Mouse (Mus musculus): ENCODE results near the gene Klhdc1. TPM values are rescaled to one million over a fixed set of nuclear protein-coding genes. Genes with fewer than 3 reads are reported as not detected.

The Klhdc1 gene
- polyA plus RNA-seq, 1 experiment from 2014 or later = 6.6 TPM

GRCm38 (mm10) chr12:69210056-69210979 is 30.7 kb upstream of the Klhdc1 start:
- no peaks in the 10 kb centered on the region for H3K4me1 ChIP-seq
- no peak overlapping the region for H3K4me2 ChIP-seq (replicated peaks)
- 85% methylated on average over 18 of the region's 18 CpGs for WGBS
- H3K27me3 ChIP-seq = no peaks in the 10 kb centered on the region
- no peak overlapping the region for H3K9ac ChIP-seq
- no peak overlapping the region for H3K4me3 ChIP-seq
- H3K27ac ChIP-seq = no peak overlapping the region
- H3K36me3 ChIP-seq = peaks cover 21% of the 10 kb centered on the region; the same call in 1 of the 2 replicates
- H3K9me3 ChIP-seq (replicated peaks) = no peaks in the 10 kb centered on the region
- no peak for ATAC-seq (ENCODE audit: low FRiP score)

GRCm38 (mm10) chr12:69211057-69211456 is 29.9 kb upstream of the Klhdc1 start:
- Histone ChIP-seq H3K4me1 (no peaks in the 10 kb centered on the region), H3K4me2 (replicated peaks) (no peak overlapping the region), H3K36me3 (peaks cover 21% of the 10 kb centered on the region; the same call in 1 of the 2 replicates), H3K27me3 (no peaks in the 10 kb centered on the region), H3K27ac (no peak overlapping the region), H3K4me3 (no peak overlapping the region), H3K9me3 (replicated peaks) (no peaks in the 10 kb centered on the region), H3K9ac (no peak overlapping the region)
- 87% methylated on average over 5 of the region's 5 CpGs for WGBS
- no peak for ATAC-seq (ENCODE audit: low FRiP score)

- 93% methylated on average over 13 of the region's 13 CpGs for WGBS
- peaks cover 20% of the 10 kb centered on the region; the same call in 1 of the 2 replicates for H3K36me3 ChIP-seq
- no peaks in the 10 kb centered on the region for H3K4me1 ChIP-seq
- no peaks in the 10 kb centered on the region for H3K9me3 ChIP-seq (replicated peaks)
- no peak overlapping the region for H3K4me3 ChIP-seq
- H3K9ac ChIP-seq = no peak overlapping the region
- no peaks in the 10 kb centered on the region for H3K27me3 ChIP-seq
- H3K27ac ChIP-seq = no peak overlapping the region
- no peak for ATAC-seq (ENCODE audit: low FRiP score)
- no peak overlapping the region for H3K4me2 ChIP-seq (replicated peaks)
Measured at GRCm38 (mm10) chr12:69213186-69213777, 27.7 kb upstream of the Klhdc1 start.

- no peaks in the 10 kb centered on the region for H3K9me3 ChIP-seq (replicated peaks)
- no peaks in the 10 kb centered on the region for H3K27me3 ChIP-seq
- no peak overlapping the region for H3K4me2 ChIP-seq (replicated peaks)
- H3K27ac ChIP-seq = no peak overlapping the region
- no peaks in the 10 kb centered on the region for H3K4me1 ChIP-seq
- WGBS = 96% methylated on average over 7 of the region's 7 CpGs
- H3K36me3 ChIP-seq = peaks cover 22% of the 10 kb centered on the region
- no peak for ATAC-seq (ENCODE audit: low FRiP score)
- no peak overlapping the region for H3K4me3 ChIP-seq
- no peak overlapping the region for H3K9ac ChIP-seq
Measured at GRCm38 (mm10) chr12:69214393-69214792, 26.6 kb upstream of the Klhdc1 start.

- Histone ChIP-seq H3K27me3 (no peaks in the 10 kb centered on the region), H3K4me1 (no peaks in the 10 kb centered on the region), H3K36me3 (peaks cover 22% of the 10 kb centered on the region), H3K27ac (no peak overlapping the region), H3K4me2 (replicated peaks) (no peak overlapping the region), H3K4me3 (no peak overlapping the region), H3K9me3 (replicated peaks) (no peaks in the 10 kb centered on the region), H3K9ac (no peak overlapping the region)
- 92% methylated on average over 3 of the region's 3 CpGs for WGBS
- ATAC-seq (ENCODE audit: low FRiP score) = no peak
Measured at GRCm38 (mm10) chr12:69215000-69215785, 25.8 kb upstream of the Klhdc1 start.

GRCm38 (mm10) chr12:69216587-69216986 is 24.4 kb upstream of the Klhdc1 start:
- 97% methylated on average over 7 of the region's 7 CpGs for WGBS
- Histone ChIP-seq H3K9me3 (replicated peaks) (no peaks in the 10 kb centered on the region), H3K9ac (no peak overlapping the region), H3K4me1 (no peaks in the 10 kb centered on the region), H3K27ac (no peak overlapping the region), H3K27me3 (no peaks in the 10 kb centered on the region), H3K4me2 (replicated peaks) (no peak overlapping the region), H3K4me3 (no peak overlapping the region), H3K36me3 (peaks cover 24% of the 10 kb centered on the region)
- no peak for ATAC-seq (ENCODE audit: low FRiP score)

GRCm38 (mm10) chr12:69220613-69221277 is 20.2 kb upstream of the Klhdc1 start:
- H3K4me3 ChIP-seq = no peak overlapping the region
- ATAC-seq (ENCODE audit: low FRiP score) = no peak
- H3K9me3 ChIP-seq (replicated peaks) = no peaks in the 10 kb centered on the region
- 91% methylated on average over 19 of the region's 19 CpGs for WGBS
- no peaks in the 10 kb centered on the region for H3K27me3 ChIP-seq
- H3K27ac ChIP-seq = no peak overlapping the region
- H3K9ac ChIP-seq = no peak overlapping the region
- no peak overlapping the region for H3K4me2 ChIP-seq (replicated peaks)
- H3K36me3 ChIP-seq = peaks cover 10% of the 10 kb centered on the region
- H3K4me1 ChIP-seq = no peaks in the 10 kb centered on the region

- Histone ChIP-seq H3K9ac (peak within 1 kb of the TSS; percentile 56), H3K4me3 (peak within 1 kb of the TSS; percentile 69), H3K4me1 (no peaks in the 10 kb centered on the region; the same call in 1 of the 2 replicates), H3K4me2 (replicated peaks) (peak within 1 kb of the TSS; percentile 59), H3K36me3 (no peaks in the 10 kb centered on the region), H3K9me3 (replicated peaks) (no peaks in the 10 kb centered on the region), H3K27ac (peak within 1 kb of the TSS; percentile 78), H3K27me3 (no peaks in the 10 kb centered on the region)
- 1% methylated on average over 37 of the region's 37 CpGs for WGBS
- ATAC-seq (ENCODE audit: low FRiP score) = peak; percentile 94
Measured at GRCm38 (mm10) chr12:69227776-69228466, 13.1 kb upstream of the Klhdc1 start, which contains the start of gene Pole2. Gene Pole2 (minus strand): TSS chr12:69228195.

- Histone ChIP-seq H3K9ac (no peak overlapping the region), H3K27ac (no peak overlapping the region), H3K4me2 (replicated peaks) (no peak overlapping the region), H3K4me1 (no peaks in the 10 kb centered on the region; the same call in 1 of the 2 replicates), H3K9me3 (replicated peaks) (no peaks in the 10 kb centered on the region), H3K27me3 (no peaks in the 10 kb centered on the region), H3K4me3 (no peak overlapping the region), H3K36me3 (no peaks in the 10 kb centered on the region)
- no peak for ATAC-seq (ENCODE audit: low FRiP score)
- 68% methylated on average over 2 of the region's 2 CpGs for WGBS
Measured at GRCm38 (mm10) chr12:69229251-69229650, 11.7 kb upstream of the Klhdc1 start.

- no peak overlapping the region for H3K4me3 ChIP-seq
- H3K36me3 ChIP-seq = no peaks in the 10 kb centered on the region
- WGBS = 95% methylated on average over 6 of the region's 6 CpGs
- H3K27ac ChIP-seq = no peak overlapping the region
- H3K27me3 ChIP-seq = no peaks in the 10 kb centered on the region
- no peak for ATAC-seq (ENCODE audit: low FRiP score)
- H3K4me1 ChIP-seq = 0 out of 2 replicates have a peak, but pooled peaks cover 2% of the 10 kb centered on the region
- H3K4me2 ChIP-seq (replicated peaks) = no peak overlapping the region
- no peaks in the 10 kb centered on the region for H3K9me3 ChIP-seq (replicated peaks)
- no peak overlapping the region for H3K9ac ChIP-seq
Measured at GRCm38 (mm10) chr12:69235782-69236181, 5.2 kb upstream of the Klhdc1 start.

- H3K9ac ChIP-seq = no peak overlapping the region
- no peaks in the 10 kb centered on the region for H3K27me3 ChIP-seq
- no peak overlapping the region for H3K4me2 ChIP-seq (replicated peaks)
- H3K4me1 ChIP-seq = 0 out of 2 replicates have a peak, but pooled peaks cover 7% of the 10 kb centered on the region
- H3K36me3 ChIP-seq = no peaks in the 10 kb centered on the region
- WGBS = 47% methylated on average over 3 of the region's 3 CpGs
- H3K9me3 ChIP-seq (replicated peaks) = no peaks in the 10 kb centered on the region
- H3K4me3 ChIP-seq = no peak overlapping the region
- H3K27ac ChIP-seq = no peak overlapping the region
- ATAC-seq (ENCODE audit: low FRiP score) = no peak
Measured at GRCm38 (mm10) chr12:69238284-69238683, 2.7 kb upstream of the Klhdc1 start.
